Mouse (Mus musculus) forelimb bud, embryonic 11.5 days (tissue): ENCODE data around the gene Lmnb2.
A peak's percentile ranks its signal among the peaks of the same experiment; 100 is the strongest.

Source experiments
- DNase-seq: peaks from one replicate; pipeline ENCODE4 v3.0.0-alpha.2; 2012; ENCODE audit warnings: low read depth, low spot score

Lmnb2 gene

DNA sequence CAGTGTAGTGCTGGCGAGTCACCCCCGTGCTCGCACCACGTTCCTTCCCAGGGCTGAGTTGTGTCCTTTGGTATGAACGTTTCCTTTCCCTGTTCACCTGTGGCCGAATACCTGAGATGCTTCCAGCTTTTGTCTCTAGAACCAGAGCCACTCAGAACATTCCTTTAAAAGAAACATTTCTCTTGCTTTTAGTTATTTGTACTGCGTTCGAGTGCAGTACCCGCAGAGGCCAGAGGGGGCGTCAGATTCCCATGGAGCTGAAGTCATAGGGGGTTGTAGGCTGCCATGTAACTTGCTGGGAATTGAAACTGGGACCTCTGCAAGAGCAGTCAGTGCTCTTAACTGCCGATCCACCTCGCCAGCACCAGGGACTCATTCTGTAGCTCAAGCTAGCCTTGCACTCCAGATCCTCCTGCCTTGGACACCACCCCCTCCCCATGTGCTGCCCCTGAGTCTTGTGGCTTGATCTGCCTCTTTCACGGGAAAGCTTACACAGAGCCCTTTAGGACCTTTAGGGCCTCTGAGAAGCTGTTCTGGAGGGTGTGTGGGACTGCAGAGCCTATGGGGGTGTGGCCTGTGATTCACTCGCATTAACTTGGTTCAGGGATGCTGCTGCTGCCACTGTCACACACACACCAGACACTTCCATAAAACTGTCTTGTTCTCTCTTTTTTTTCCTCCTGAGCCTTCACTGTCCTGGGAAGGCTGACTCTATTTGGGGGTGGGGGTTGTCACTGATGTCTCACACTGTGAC, 28.8 kb upstream of the Lmnb2 start:
- DNase-seq: no peak

GRCm38 (mm10) chr10:80944231-80944630, 26.2 kb upstream of the Lmnb2 start:
- no peak for DNase-seq

DNA sequence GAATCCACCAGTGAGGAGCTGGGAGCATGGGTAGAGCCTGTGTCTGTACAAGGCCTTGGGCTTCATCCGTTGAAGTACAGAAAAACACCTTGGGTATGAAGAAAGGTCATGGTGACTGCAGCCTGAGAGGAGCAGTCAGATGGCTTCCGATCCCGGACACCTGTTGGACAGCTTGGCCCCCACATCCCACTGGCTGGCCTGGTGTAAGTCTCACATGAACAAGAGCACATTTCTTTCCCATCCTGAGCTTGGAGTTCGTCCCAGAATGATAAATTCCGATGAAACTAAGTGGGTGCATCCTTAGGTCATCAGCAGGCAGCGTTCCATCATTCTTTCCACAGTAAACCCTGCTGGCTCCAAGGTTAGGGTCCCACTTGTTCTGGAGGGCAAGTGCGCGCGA, 25.7 kb upstream of the Lmnb2 start:
- no peak for DNase-seq

DNA sequence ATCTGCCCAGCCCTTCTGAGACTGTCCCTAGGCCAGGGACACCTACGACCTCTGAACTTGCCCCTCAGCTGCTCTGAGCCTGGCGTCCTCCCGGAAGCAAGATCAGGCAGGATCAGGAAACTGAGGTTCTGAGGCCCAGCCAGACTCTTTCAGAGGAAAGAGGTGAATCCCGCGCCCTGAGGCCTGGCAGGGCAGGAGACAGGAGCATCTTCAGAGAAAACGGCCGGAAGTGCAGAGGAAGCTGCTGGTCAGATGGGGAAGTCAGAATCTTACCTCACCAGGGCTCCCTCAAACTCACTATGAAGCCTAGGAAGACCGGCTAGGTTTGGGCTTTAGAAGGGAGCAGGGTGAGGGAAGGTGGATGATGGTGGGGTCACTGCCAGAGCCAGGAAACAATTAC, 24.9 kb upstream of the Lmnb2 start:
- DNase-seq: no peak

DNA sequence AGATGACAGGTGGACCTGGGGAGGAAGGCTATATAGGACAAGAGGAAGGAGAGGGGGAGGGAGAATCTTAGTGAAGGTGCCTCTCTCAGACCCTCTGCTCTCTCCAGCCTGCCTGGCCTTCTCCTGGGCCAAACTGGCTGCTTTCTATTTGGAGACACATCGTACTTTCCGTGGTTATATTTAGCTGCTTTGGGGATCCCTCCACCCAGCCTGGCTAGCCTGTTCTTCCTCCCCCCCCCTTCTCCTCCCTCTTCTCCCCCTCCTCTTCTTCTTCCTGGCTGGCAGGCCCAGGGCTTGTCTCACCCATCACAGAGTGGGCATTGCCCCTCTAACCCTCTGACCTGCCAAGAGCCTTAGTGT, 22.9 kb upstream of the Lmnb2 start:
- DNase-seq: no peak

- no peak for DNase-seq
Measured at GRCm38 (mm10) chr10:80940320-80940987, 22.4 kb upstream of the Lmnb2 start.

DNA sequence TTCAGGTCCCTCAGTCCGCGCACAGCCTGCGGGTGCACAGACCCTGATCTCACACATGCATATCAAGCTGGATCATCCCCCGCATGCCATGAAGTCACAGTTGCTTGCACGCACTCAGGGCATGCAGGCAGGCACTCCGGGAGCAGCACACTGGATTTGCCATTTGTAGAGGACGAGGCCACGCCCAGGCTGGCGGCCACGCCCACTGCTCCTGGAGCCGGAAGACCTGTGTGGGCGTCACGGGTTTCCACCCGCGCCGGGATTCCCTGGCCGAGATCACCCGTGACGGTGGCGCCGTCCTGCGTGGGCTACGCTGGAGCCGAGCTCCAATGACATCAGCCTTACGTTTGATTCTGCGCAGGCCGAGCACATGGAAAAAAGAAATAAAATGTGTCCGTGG, 21.6 kb upstream of the Lmnb2 start:
- peak; percentile 78 for DNase-seq

DNA sequence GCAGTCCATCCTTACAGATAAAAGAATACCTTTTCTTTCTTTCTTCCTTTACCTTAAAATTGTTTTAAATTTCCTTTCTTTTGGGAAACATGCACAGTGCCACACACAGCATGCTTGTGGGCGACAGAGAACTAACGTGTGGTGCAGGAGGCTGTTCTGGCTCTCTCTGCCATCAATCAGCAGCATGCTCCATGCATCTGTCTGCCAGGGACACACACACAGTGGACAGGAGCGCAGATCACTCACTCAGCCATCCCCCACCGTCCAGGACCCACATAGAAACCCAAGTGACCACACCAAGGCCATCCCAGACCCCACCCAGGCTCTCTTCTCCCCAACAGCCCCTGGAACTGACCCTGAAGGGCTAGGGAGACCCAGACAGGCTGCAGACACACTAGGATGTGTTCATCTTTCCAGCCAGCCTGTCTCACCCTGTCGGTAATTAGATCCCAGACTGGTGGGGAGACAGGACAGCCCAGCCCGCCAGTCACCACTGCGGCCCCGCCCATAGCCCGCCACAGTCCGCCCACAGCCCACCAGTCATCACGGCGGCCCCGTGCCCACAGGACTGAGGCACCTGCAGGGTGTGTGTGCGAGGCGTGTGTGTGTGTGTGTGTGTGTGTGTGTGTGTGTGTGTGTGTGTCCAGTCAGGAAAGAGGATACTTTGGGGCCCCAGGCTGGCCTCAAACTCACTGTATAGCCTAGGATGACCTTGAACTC, 20.9 kb upstream of the Lmnb2 start:
- no peak for DNase-seq

DNA sequence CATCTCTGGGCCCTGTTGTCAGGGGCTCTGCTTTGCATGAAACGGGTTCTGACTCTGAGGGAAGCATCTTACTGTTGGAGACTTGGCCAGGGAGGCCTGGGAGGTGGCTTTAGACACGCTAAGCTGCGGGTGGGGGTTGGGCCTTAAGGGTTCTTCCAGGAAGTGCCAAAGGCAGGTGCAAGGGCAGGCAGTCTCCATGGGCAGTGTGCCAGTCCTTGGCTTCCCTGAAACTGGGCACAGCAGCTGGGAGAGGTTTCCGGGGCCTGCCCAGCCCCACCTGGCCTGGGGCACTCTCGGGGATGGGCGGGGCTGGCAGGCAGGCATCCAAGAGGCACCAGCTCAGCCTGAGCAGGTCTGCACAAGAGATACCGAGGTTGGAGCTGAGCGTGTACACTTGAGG, 19.6 kb upstream of the Lmnb2 start:
- no peak for DNase-seq

- no peak for DNase-seq
Measured at GRCm38 (mm10) chr10:80936810-80937164, 18.7 kb upstream of the Lmnb2 start.

DNA sequence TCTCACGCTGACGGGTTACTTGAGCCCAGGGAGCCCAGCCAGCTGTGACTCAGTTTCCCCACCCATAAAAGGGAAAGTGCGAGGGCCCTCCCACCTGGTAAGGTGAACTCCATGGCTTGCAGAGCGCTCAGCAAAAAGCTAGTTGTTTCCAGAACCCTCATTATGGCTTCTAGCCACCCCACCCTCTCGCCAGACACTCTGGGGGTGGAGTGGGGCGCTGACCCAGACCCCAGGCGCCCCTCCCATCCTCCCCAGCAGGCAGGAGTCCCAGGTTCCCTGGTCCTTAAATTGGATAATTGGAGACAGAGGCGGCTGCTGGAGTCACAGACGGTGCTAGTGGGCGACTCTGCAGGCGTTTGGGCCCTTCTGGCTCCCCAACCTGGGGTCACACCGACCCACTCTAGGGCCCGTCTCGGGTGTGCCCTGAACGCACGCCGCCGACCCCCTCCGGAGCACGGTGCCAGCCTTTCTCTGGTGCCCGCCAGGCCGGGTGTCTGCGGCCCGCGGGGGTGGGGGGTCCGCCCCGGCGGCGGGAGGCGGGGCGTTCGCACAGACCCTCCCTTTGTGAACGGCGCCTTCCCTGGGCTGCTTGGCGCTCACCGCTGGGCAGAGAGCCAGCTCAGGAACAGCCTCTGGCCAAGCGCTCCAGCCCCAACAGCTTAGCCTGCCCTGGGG, 18.2 kb upstream of the Lmnb2 start:
- peak; percentile 62 for DNase-seq

- no peak for DNase-seq
Measured at GRCm38 (mm10) chr10:80935698-80936097, 17.7 kb upstream of the Lmnb2 start.

DNA sequence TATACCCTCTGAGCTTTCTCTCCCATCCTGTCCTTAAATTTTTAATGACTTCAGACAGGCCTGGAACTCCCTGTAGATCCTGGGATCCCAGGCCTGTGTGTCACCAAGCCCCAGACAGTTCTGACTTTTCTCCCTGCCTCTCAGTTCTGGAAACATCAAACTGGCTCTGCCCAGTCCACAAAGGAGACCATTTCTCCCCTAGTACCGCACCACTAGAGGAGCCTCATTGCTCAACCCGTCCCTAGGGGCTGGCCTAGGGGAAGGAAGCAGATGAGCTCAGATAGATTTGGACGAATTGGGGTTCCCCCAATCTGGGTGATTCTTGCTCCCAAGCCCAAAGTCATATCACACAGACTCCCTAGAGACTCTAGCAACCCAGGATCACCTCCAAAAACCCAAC, 17.2 kb upstream of the Lmnb2 start:
- DNase-seq: no peak

DNA sequence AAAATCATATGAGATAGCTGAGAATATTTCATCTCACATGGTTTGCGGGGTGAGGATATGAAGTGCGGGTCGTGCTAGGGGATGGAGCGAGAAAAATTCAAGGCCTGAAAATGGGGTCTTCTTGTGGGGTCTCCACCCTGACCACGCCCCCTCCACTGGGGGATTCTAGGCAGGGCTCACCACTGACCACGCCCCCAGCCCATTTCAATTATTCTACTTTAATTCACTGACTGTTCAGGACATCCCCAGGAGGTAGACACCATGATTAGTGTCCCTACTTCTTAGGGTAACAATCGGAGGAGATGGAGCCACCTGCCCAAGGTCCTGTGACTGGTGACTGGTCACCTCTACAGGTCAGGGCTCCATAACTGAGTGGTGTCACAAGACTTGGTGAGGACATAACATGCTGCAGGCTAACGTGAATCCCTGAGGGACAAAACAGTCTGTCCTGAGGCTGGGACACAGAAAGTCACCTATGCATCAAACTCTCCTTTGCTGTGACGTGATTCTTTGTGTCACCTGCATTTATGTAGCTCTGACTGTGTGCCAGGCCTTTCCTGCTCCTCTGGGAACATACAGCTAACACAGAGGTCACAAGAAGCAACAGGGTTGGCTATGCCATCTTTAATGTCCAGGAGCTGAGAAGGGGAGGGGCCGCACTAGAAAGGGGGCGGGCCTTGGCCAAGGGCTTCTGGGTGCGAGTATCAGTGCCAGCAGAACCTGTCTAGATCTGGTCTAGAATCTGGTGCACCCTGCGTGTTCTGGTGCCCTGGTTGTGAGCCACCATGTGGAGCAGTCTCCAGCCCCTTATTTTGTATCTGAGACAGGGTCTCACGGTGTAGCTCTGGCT, 16.3 kb upstream of the Lmnb2 start:
- no peak for DNase-seq

- DNase-seq: no peak
Measured at GRCm38 (mm10) chr10:80933421-80933979, 15.5 kb upstream of the Lmnb2 start.

DNA sequence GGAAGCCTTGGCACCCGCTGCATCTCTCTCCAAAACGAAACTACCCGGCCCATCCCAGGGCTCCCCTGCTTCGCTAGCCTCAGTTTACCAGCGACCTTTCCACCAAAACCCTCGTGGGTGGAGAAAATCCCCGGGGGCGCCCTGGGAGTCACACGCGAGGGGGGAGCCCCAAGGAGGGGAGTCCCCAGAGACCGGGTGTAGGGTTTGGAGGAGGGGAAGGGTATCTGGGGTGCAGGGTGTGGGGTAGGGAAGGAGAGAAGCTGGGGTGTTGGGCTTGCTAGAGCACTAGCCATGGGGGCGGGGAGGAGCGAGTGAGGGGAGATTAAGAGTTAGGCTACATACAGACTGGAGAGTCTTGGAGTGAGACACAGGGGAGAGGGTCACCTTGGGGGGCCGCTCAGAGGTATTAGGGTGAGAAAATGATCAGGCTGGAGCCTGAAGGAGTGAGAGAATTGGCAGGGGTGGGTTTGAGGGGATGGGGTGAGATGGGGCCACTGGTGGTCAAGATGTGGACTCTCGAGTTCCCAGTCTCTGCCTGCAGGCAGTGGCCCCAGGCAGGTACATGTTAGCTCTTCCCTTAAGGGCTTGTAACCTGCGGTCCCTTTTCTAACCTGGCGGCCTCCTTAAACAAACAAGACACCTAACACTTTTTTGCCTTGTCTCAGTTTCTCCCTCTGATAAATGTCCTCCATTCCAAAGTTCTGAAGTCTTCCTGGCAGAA, 14.8 kb upstream of the Lmnb2 start:
- no peak for DNase-seq

DNA sequence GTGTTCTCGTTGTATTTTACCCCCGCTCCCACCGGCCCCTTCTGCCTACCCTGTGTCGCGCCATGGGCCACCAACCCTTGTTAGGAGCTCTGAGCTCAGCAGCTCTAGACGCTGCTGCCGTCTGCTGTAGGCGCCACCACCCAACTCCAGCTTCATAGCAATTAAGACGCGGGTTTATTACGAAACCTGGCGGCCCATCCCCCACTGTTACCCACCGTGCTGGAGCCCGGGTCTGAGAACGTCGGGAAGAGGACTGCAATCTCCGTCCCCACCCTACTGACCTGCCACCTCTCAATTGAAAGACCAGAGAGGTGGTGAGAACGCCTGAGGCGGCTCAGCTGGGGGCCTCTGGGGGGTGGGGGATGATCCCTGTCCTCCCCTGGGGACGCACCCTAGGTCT, 14.2 kb upstream of the Lmnb2 start:
- no peak for DNase-seq

DNA sequence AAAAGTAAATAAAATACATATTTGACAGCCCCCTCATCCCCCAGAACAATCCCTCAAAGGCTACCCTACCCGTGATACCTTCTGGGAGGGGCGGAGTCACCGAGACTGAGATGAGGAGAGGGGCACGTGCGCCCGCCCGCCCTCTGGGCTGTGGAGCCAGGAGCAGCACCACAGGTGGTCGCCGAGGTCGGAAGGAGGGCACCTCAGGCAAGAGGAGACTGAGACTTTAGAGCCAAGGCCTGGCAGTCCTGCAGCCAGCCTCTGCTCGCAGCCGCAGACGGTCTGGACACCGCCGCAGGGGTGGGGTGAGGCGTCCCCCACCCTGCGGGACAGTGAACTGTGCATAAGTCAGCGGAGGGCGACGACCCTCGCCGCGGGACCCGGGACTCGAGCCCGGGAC, 13.7 kb upstream of the Lmnb2 start:
- no peak for DNase-seq

DNA sequence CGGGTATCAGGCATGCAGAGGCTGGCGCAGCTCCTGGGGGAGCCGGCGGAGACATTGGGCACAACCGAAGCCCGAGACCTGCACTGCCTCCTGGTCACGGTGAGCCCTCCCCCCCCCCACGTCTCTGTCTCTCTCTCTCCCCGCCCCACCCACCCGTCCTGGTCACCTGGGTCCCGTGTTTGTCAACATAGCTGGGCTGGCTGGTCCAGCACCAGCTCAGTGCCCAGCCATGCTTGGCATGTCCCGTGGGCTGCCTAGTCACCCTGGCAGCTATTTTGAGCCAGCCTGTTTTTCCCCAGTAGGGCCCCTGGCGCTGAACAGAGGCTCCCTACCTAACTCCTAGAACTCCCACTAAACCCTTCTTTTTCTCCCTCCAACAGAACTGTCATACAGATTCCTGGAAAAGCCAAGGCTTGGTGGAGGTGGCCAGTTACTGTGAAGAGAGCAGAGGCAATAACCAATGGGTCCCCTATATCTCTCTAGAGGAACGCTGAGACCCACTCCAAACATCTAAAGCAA, 13.2 kb upstream of the Lmnb2 start:
- no peak for DNase-seq
